Mouse (Mus musculus): Measurements from ENCODE around the gene Rhox2e. TPM values are rescaled to one million over a fixed set of nuclear protein-coding genes. Genes with fewer than 3 reads are reported as not detected.
"Not testable (repeated sequence)": the region's sequence is repeated elsewhere in the genome, so short reads cannot be mapped to it uniquely, and the experiment has no call there.

Gene Rhox2e
- not detected in 2 replicates for polyA plus RNA-seq (2012)

DNA sequence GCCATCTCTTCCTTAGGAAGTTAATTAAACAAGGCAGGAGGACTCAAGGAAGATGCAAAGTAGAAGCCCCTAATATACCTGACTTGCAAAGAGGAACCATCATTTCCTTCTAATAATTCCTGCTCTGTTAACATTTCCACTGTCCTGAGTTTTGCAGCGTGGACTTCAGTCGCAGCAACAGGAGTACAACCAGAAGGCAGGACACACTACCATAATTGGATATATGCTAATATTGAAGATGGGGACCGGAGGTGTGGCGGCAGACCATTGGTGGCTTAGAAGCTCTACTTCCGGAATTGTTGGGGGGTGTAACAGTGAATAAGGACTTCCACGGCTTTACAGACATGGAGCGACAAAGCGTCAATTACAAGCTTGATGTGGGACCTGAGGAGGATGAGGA, at the start of gene Rhox2e:
Gene Rhox2e, plus strand, starts transcription at position 301 of the 400 bp plus-strand sequence.
- H3K36me3 ChIP-seq (ENCODE audit: control insufficient read depth); H3K4me1 ChIP-seq (ENCODE audit: control insufficient read depth); H3K9me3 ChIP-seq (ENCODE audit: control insufficient read depth, low read length); H3K4me3 ChIP-seq (replicated peaks); H3K27me3 ChIP-seq (ENCODE audit: control insufficient read depth): not testable (repeated sequence)

DNA sequence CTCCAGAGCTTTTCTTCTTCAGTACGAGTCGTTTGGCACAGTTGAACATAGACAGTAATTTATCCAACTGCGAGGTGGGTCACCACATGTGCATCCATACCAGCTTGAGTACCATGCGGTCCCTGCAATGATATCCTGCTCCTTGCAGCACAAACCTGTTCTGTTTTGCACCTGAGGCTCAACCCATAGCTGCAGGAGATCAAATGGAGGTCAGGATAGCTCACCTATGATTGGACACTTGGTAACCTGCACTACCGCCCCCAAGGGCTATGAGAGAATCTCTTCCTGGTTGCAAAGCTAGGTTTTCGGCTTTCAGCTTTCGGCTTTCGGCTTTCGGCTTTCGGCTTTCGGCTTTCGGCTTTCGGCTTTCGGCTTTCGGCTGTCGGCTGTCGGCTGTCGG, 16.2 kb upstream of the Rhox2e start, which contains the start of gene Rhox4d:
Gene Rhox4d, plus strand, starts transcription at position 301 of the 400 bp plus-strand sequence.
- not testable (repeated sequence) for H3K4me1 ChIP-seq (ENCODE audit: control insufficient read depth); H3K27me3 ChIP-seq (ENCODE audit: control insufficient read depth); H3K4me3 ChIP-seq (replicated peaks); H3K36me3 ChIP-seq (ENCODE audit: control insufficient read depth); H3K9me3 ChIP-seq (ENCODE audit: control insufficient read depth, low read length)

DNA sequence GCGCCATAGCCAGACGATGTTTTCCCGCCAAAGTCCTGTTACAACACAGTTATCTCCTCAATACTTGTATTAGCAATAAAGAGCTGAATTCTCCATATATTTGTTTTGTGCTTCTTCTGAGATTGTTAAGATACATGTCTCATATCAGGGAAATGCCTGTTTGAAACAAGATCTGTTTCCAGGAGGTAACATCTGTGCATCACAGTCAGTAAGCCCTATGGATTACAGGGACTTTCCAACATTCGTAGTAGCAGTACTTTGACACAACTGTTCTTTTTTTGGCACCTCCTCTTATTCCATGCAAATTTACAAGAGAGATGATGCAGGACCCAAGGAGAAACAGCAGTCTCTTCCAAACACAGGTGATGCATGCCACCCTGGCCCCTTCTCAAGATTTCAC, 11.5 kb downstream of the Rhox2e start, which contains the start of gene Rhox3e:
Gene Rhox3e, plus strand, starts transcription at position 301 of the 400 bp plus-strand sequence.
- H3K4me3 ChIP-seq (replicated peaks); H3K27me3 ChIP-seq (ENCODE audit: control insufficient read depth); H3K9me3 ChIP-seq (ENCODE audit: control insufficient read depth, low read length); H3K4me1 ChIP-seq (ENCODE audit: control insufficient read depth); H3K36me3 ChIP-seq (ENCODE audit: control insufficient read depth): not testable (repeated sequence)

DNA sequence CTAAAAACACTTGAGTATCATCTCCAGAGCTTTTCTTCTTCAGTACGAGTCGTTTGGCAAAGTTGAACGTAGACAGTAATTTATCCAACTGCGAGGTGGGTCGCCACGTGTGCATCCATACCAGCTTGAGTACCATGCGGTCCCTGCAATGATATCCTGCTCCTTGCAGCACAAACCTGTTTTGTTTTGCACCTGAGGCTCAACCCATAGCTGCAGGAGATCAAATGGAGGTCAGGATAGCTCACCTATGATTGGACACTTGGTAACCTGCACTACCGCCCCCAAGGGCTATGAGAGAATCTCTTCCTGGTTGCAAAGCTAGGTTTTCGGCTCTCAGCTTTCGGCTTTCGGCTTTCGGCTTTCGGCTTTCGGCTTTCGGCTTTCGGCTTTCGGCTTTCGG, 26.9 kb downstream of the Rhox2e start, which contains the start of gene Rhox4e:
Gene Rhox4e, plus strand, starts transcription at position 301 of the 400 bp plus-strand sequence.
- H3K9me3 ChIP-seq (ENCODE audit: control insufficient read depth, low read length); H3K36me3 ChIP-seq (ENCODE audit: control insufficient read depth); H3K4me1 ChIP-seq (ENCODE audit: control insufficient read depth); H3K4me3 ChIP-seq (replicated peaks); H3K27me3 ChIP-seq (ENCODE audit: control insufficient read depth): not testable (repeated sequence)

DNA sequence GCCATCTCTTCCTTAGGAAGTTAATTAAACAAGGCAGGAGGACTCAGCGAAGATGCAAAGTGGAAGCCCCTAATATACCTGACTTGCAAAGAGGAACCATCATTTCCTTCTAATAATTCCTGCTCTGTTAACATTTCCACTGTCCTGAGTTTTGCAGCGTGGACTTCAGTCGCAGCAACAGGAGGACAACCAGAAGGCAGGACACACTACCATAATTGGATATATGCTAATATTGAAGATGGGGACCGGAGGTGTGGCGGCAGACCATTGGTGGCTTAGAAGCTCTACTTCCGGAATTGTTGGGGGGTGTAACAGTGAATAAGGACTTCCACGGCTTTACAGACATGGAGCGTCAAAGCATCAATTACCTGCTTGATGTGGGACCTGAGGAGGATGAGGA, 40.9 kb downstream of the Rhox2e start, which contains the start of gene Rhox2f:
Gene Rhox2f, plus strand, starts transcription at position 301 of the 400 bp plus-strand sequence.
- not testable (repeated sequence) for H3K27me3 ChIP-seq (ENCODE audit: control insufficient read depth); H3K4me3 ChIP-seq (replicated peaks); H3K4me1 ChIP-seq (ENCODE audit: control insufficient read depth); H3K9me3 ChIP-seq (ENCODE audit: control insufficient read depth, low read length); H3K36me3 ChIP-seq (ENCODE audit: control insufficient read depth)

DNA sequence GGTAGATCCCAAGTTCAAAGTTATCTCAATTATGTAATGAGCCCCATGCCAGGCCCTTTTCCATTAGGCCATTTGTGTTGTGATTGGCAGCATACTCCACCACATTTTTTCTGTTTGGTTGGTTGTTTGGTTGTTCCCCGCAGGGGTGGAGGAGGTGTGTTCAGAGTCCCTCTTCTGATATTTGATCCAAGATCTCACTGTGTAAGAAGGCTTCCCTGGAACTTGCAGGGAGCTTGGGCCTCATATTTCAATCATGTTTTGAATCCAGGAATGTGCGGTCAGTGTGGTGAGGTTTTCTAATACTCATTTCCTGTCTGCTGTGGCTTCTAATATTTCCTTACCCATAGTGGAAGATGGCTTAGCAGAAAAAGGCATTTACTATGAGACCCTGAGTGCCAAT, 42.4 kb downstream of the Rhox2e start:
- H3K4me3 ChIP-seq (replicated peaks); H3K4me1 ChIP-seq (ENCODE audit: control insufficient read depth); H3K27me3 ChIP-seq (ENCODE audit: control insufficient read depth); H3K36me3 ChIP-seq (ENCODE audit: control insufficient read depth); H3K9me3 ChIP-seq (ENCODE audit: control insufficient read depth, low read length): not testable (repeated sequence)

DNA sequence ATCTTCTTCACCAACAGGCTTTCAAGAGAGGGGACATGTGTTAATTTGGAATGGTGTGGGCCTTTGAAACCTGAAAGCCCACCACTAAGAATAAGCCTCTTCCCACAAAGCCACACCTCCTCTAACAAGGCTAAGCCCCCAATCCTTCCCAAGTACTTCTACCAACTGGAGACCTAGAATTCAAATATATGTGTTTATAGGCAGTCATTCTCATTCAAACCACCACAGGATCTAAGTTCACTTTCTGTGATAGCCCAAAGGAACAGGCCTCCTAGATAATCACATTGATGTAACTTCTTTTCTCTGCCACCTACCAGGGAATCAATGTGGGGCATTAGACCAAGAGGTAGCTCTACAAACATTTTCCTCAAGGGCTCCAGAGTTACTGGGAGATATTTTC, 50.4 kb downstream of the Rhox2e start, which contains the start of gene Rhox3f:
Gene Rhox3f, plus strand, starts transcription at position 301 of the 400 bp plus-strand sequence.
- H3K36me3 ChIP-seq (ENCODE audit: control insufficient read depth) = not testable (repeated sequence)

More for the DNA sequence above, 50.4 kb downstream of the Rhox2e start, which contains the start of gene Rhox3f:
- not testable (repeated sequence) for H3K9me3 ChIP-seq (ENCODE audit: control insufficient read depth, low read length); H3K27me3 ChIP-seq (ENCODE audit: control insufficient read depth); H3K4me3 ChIP-seq (replicated peaks); H3K4me1 ChIP-seq (ENCODE audit: control insufficient read depth)

Other genes with a start within 250 kb of the Rhox2e start
- not detected in 2 replicates for gene Rhox3a2, start 150.4 kb upstream of the Rhox2e start, polyA plus RNA-seq (2012)
- not detected in 2 replicates for gene Rhox4a2, start 139.6 kb upstream of the Rhox2e start, polyA plus RNA-seq (2012)
- not detected in 2 replicates for gene Rhox2b, start 118.4 kb upstream of the Rhox2e start, polyA plus RNA-seq (2012)
- not detected in 2 replicates for gene Rhox4b, start 98.0 kb upstream of the Rhox2e start, polyA plus RNA-seq (2012)
- gene Rhox2c, start 76.8 kb upstream of the Rhox2e start, polyA plus RNA-seq (2012) = not detected in 2 replicates
- gene Rhox3c, start 71.9 kb upstream of the Rhox2e start, polyA plus RNA-seq (2012) = not detected in 2 replicates
- gene Rhox4c, start 50.1 kb upstream of the Rhox2e start, polyA plus RNA-seq (2012) = not detected in 2 replicates
- gene Rhox2d, start 37.0 kb upstream of the Rhox2e start, polyA plus RNA-seq (2012) = not detected in 2 replicates
- gene Rhox4d, start 16.1 kb upstream of the Rhox2e start, polyA plus RNA-seq (2012) = not detected in 2 replicates
- not detected in 2 replicates for gene Rhox3e, start 11.6 kb downstream of the Rhox2e start, polyA plus RNA-seq (2012)
- gene Rhox4e, start 27.0 kb downstream of the Rhox2e start, polyA plus RNA-seq (2012) = not detected in 2 replicates
- gene Rhox2f, start 41.0 kb downstream of the Rhox2e start, polyA plus RNA-seq (2012) = not detected in 2 replicates
- gene Rhox3f, start 50.5 kb downstream of the Rhox2e start, polyA plus RNA-seq (2012) = not detected in 2 replicates
- not detected in 2 replicates for gene Rhox4f, start 77.3 kb downstream of the Rhox2e start, polyA plus RNA-seq (2012)
- not detected in 2 replicates for gene Rhox3g, start 98.2 kb downstream of the Rhox2e start, polyA plus RNA-seq (2012)
- not detected in 2 replicates for gene Rhox2g, start 113.0 kb downstream of the Rhox2e start, polyA plus RNA-seq (2012)
- gene Rhox4g, start 120.9 kb downstream of the Rhox2e start, polyA plus RNA-seq (2012) = not detected in 2 replicates
- not detected in 2 replicates for gene Rhox3h, start 138.3 kb downstream of the Rhox2e start, polyA plus RNA-seq (2012)
- gene Rhox2h, start 142.8 kb downstream of the Rhox2e start, polyA plus RNA-seq (2012) = not detected in 2 replicates

Measured in erythroblast, embryonic 14.5 days (primary cell).